Mouse (Mus musculus): Measurements from ENCODE around the gene Arhgef9. TPM values are rescaled to one million over a fixed set of nuclear protein-coding genes. Genes with fewer than 3 reads are reported as not detected.

The Arhgef9 gene
- total RNA-seq, 4 experiments from 2014 or later, result 12.3 to 22.5 (median 16.1) TPM

Other genes starting within 250 kb of the Arhgef9 start
- 1 to 10 TPM; 1.1 to 1.8 (median 1.6) TPM for gene Spin4, start 170.2 kb downstream of the Arhgef9 start, total RNA-seq (2022)
- 10 to 100 TPM in 2 of 4 experiments, 1 to 10 TPM in 2; 9.0 to 13.9 (median 10.8) TPM for gene Amer1, start 248.0 kb upstream of the Arhgef9 start, total RNA-seq (2022)